Mouse (Mus musculus): ENCODE results near the gene Sft2d1.

Sft2d1 gene

DNA sequence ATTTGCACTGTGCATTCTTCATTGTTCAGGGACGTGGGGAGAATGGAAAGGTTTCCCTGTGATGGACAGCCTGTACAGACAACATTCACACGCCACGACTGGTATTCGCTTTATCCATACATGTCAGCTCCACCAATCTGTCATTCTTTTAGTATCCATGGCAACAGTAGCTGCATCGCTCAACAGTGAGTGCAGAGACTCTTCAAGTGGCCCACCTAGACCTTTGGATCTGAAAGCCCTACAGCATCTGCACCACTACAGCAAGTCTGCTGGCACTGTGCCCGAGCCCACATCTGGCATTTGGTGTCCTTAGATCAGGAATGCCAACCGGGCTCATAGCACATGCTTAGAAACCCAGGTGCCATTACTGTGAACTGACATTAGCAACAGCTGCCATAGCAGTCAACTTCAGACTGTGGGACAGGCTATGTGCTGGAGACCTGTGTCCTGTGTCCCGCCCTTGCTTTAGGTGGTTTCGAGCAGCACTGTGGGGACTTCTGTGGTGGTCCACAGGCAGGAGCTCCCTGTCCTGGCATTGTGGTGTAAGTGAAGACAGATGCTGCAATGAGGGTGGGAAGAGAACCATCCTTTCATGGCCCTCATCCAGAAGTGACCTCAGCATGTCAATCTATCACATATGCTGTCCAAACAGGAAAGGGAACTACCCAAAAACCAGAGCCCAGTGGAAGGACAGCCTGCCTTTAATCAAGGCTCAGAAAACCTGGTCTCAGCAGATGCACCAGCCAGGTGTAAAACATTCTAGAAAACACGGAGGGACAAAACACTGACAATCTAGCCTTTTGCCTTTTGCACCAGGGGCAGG is 50.6 kb downstream of the Sft2d1 start:
- DNase-seq = no peak

DNA sequence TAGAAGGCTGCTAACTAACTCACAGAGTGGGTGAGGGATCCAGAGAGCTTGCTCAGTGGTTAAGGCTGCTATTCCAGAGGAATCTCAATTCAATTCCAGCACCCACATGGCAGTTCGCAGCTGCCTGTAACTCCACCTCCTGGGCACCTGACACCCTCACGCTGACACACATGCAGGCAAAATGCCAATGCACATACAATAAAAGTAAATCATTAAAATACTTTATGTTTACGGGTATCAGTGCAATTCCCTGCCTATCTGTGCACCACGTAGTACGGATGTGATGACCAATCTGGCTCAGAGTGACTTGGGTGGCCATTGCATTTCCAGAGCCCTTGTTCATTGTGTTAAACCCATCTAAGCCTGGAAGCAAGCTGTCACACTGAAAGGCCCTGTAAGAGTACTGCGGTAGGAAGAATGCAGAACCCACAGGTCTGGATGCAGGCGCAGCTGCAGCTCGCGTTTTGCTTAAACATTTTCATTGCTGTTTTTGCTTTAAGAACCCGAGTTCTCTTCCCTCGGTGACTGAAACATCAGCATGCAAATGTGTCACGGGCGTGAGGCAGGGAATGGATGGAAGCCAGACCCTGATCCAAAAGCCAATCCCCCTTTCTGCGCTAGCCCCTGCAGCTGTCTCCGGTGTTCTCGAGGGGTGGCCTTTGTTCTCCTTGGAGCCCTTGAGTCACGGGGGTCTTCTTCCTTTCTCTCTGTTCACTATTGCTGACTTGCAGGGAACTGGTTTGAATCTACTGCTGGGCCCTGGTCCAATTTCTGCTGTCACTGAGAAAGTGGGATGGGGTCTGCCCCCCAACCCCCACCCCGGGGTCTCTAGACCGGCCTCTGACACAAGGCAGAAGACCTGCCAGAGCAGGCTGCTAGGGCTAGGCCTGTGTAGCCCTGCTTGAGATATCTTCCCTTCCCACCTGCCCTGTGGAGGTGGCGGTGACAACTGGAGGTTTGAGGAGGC is 56.9 kb downstream of the Sft2d1 start:
- DNase-seq = no peak

DNA sequence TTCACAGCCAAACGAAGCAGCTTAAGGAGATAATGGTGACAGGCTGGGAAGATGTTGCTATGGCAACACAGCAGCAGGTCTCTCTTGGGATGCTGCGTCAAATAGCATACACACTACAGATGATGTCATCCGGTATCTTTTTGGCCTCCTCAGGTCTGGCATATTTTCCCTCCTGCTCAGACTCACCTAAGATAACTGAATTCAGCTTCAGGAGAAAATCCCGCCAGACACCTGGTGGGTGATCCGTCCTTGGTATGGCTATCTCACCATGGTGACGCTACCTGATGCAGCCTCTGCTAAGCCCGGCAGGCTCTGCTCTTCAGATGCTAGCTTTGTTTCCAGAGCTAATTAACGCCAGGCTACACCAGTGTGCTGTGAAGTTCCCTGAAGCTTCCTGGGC is 57.7 kb downstream of the Sft2d1 start:
- no peak for DNase-seq

DNA sequence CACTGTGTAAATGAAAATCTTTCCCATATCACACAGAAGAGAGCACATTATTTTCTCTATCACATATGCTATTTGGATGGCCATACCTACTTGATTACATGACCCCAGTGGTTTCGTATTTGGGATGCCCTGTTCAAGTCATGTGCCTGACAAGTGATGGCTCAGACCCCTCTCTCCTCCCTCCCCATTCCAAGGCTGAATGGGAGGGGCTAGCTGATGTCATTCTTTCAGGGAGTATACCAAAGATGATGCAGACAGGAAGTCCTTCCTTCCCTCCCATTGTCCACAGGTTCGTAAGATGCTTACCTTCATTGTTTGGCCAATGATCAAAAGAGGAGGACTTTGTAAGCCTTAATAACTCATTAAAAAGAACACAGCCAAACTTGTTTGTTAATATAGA is 58.3 kb downstream of the Sft2d1 start:
- no peak for DNase-seq

DNA sequence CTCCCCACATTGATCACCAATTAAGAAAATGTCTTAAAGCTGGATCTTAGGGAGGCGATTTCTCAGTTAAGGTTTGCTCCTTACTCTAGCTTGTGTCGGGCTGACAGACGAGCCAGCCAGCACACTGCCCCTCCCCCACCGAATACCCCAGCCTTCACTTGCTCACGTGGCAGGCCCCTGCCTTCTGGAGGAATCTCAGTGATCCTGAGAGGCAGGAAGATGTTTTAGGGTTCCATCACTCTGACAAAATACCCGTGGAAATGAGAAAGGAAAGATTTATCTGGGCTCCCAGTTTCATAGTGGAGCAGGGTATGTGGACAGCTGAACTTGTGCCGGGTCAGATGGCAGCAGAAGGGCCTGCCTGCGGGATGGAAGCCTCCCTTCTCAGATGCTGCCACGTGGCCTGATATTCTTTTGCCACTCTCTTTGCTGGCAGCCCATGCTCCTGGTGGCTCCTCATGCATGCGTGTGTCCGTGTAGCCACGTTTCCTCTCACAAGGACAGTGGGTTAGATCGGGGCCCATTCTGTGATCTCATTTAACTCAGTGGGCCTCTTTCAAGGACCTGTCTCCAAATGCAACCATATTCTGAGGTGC is 59.8 kb downstream of the Sft2d1 start:
- DNase-seq = no peak

DNA sequence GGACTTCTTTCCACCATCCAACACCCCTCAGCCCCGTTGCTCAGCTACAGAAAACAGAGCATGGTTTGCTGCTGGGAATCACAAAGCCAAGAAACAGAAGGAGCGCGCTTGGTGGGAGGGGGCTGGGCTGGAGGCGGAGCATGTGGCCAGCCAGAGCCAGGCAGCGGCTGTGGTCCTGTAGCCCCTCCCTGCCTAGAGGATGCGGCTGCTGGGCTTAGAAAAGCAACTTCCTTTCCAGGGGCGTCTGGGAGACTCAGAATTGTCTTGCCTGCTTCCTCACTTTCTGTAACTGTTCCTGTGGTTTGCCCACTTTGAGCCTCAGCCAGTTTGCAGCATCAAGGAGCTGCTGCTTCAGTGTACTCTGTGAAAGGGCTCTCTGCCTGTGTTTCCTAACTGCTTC is 60.9 kb downstream of the Sft2d1 start:
- DNase-seq = peak; percentile 84

DNA sequence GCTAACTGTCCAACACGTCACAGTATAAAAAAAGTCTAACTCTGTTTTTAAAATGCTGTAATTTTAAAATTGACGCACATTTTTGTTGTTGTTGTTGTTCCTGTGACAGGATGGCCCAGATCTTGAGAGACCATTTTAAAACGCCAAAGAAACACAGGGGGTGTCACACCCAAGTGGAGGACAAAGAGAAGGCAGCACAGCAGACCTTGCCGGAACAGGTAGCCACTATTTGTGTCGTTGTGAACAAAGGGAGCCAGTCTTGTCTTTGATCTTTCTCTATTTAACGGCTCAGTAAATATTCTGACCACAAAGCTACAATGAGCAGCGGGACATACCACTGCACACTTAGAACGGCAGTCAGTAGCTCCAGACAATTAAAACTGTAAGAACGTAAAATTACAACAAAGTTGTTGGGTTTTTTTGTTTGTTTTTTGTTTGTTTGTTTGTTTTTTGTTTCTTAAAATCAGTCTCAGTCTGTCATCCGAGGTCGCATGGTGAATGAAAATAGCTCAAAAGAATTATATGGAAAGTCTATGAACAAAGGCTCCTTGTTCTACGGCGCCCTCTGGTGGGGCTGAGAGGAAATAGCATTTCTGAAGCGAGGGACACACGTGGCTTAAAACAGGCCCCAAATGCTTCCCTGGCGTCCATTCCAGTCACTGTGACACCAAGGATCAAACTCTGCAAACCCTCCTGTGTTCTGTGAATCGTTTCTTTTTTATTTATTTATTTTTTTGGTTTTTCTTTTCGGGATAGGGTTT is 61.6 kb downstream of the Sft2d1 start:
- DNase-seq = peak; percentile 85

Measured in thymus, postnatal 14 days (tissue).